Mouse (Mus musculus) T-helper 17 cell (primary cell): ENCODE results near the gene Vmn2r106.

ENCODE experiments used
- in situ Hi-C, 2 experiments: fragments of 300-600 bp; cut with MboI, MseI; formaldehyde crosslinking; loops; 1 replicate in 1 of 2; 2 replicates in 1 of 2; pipeline ENCODE4 v1.15.1; 2025; ENCODE audit warnings: high pct_unique_total_duplicates in 2 of 2

Vmn2r106 gene

GRCm38 (mm10) chr17:20285453-20285852, at the start of gene Vmn2r106:
Gene Vmn2r106, minus strand, starts transcription at chr17:20285553.
- in situ Hi-C loops = no loop called here

- in situ Hi-C loops = no loop called here
Observed at GRCm38 (mm10) chr17:20305790-20306189, 20.4 kb upstream of the Vmn2r106 start.

GRCm38 (mm10) chr17:20286906-20287305, 1.6 kb upstream of the Vmn2r106 start:
- in situ Hi-C loops = no loop called here

GRCm38 (mm10) chr17:20255522-20255921, 29.8 kb downstream of the Vmn2r106 start:
- in situ Hi-C loops = no loop called here

DNA sequence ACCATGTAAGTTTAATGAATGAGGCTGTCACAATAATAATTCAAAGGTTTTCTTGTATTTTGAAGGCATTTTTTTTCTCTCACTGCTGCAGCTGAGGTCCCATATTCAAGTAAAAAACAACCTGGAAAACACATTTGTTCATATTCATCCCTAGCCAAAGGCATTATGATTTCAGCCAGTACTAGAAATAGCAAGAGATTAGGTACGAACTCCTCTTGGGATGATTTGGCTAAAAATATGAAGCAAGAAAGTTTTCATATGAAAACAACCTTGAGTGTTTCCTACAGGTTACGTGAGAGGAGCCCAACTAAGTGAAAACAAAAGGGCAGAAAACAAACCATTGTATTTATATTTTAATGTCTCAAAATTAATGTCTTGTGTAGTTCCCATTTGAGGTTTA, 50.4 kb downstream of the Vmn2r106 start, which contains the start of gene Vmn2r105:
Vmn2r105 (minus strand) TSS at position 101 of the 400 bp plus-strand sequence.
- in situ Hi-C loops = no loop called here
